Mouse (Mus musculus) testis, adult 2 months (tissue): ENCODE results near the gene Capn7.

Experiments
- CTCF ChIP-seq: fragments of 200-500 bp; IDR thresholded peaks from 2 replicates; pipeline ENCODE4 v1.5.1; 2012; ENCODE audit warnings: low read depth, mild to moderate bottlenecking, inconsistent platforms, low read length, moderate library complexity; ENCODE audit not compliant: control insufficient read depth, insufficient read depth, insufficient replicate concordance
- POLR2A ChIP-seq: fragments of 200-500 bp; IDR thresholded peaks from 2 replicates; pipeline ENCODE4 v1.6.1; 2012; ENCODE audit warnings: low read depth, mild to moderate bottlenecking, inconsistent platforms, low read length, moderate library complexity; ENCODE audit not compliant: control insufficient read depth

DNA sequence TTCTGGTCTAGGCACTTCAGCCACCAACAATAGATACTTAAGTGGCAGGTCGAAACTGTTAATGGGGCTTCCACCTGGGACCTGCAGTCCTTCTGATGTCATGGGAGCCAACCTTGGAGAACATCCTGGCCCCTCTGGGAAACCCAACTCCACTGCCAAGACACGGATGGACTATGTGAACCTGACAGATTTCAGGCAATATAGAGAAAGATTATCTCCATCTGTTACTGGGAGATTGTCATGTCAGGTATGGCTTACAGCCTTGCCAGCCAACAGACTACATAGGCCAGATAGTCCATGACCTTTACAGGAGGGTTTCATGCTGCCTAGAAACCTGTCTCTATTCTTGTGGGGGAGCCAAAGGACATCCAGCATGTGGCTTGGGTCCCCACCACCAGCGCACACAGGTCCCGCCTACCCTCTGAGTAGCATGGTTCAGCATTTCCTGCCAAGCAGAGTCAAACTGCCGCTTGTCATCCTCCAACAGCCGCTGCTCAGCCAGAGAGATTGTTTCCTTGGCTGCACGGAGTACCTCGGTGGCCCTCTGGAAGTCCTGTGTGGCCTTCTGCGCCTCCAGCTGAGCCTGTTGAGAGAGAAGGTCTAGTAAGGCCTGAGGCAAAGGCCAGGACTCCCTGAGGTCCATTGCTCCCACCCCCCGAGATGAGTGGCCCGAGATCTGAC is 51.0 kb downstream of the Capn7 start:
- TF ChIP-seq CTCF, result no peak
- TF ChIP-seq POLR2A, result no peak
